Mouse (Mus musculus): ENCODE data around the gene Galnt18. TPM values are rescaled to one million over a fixed set of nuclear protein-coding genes. Genes with fewer than 3 reads are reported as not detected.

Gene Galnt18
- polyA plus RNA-seq, 1 experiment: 4.9 TPM

GRCm38 (mm10) chr7:111718900-111719299 lies 60.9 kb downstream of the Galnt18 start:
- TF ChIP-seq CTCF (IDR thresholded peaks at IDR 0.05; ENCODE audit: extremely low read depth, insufficient read depth, insufficient read length, insufficient replicate concordance) (no peak), POLR2A (IDR thresholded peaks at IDR 0.05; ENCODE audit: low read depth, low read length) (no peak)
- Histone ChIP-seq H3K27ac (ENCODE audit: insufficient read depth, low read length) (no peak overlapping the region), H3K27me3 (ENCODE audit: control insufficient read depth, insufficient read depth, low read length) (no peaks in the 10 kb centered on the region), H3K36me3 (ENCODE audit: control insufficient read depth, insufficient read depth, low read length) (no peaks in the 10 kb centered on the region), H3K4me1 (ENCODE audit: control insufficient read depth, insufficient read depth, insufficient read length) (no peaks in the 10 kb centered on the region), H3K4me3 (ENCODE audit: extremely low read depth, insufficient read depth, insufficient read length) (no peak overlapping the region)
- DNase-seq (ENCODE audit: low read depth in 1 of 2, low spot score in 2 of 2): no peak
- WGBS: 69% methylated on average over 4 of the region's 4 CpGs

DNA sequence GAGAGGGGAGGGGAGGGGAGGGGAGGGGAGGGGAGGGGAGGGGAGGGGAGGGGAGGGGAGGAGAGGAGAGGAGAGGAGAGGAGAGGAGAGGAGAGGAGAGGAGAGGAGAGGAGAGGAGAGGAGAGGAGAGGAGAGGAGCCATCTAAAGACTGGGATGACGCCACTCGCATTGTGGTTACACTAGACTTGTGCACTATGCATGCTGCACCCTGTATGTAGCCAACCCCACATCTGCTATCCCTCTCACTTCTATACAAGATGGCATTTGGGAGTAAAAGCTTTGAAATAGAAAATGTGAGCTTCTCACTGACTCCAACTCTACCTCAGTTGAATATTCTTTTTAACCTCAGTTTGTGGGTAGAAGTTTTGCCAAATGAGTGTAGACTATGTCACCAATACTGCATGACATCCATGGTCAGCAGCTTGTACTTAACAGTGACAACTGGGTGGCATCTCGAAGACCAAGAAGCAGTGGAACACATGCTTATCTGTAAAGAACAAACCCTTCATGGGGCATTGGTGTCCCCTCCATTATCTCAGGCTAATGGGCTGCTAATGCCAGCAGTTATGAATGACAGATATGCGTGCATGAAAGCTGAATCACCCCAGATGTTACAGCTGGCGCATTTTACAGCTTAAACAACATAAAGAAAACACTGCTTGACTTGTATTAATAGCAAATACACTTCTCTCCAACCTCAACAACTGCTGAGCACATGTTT lies 65.0 kb downstream of the Galnt18 start:
- Histone ChIP-seq H3K4me1 (ENCODE audit: control insufficient read depth, insufficient read depth, insufficient read length) (no peaks in the 10 kb centered on the region), H3K27me3 (ENCODE audit: control insufficient read depth, insufficient read depth, low read length) (no peaks in the 10 kb centered on the region), H3K27ac (ENCODE audit: insufficient read depth, low read length) (no peak overlapping the region), H3K36me3 (ENCODE audit: control insufficient read depth, insufficient read depth, low read length) (no peaks in the 10 kb centered on the region), H3K4me3 (ENCODE audit: extremely low read depth, insufficient read depth, insufficient read length) (no peak overlapping the region)
- TF ChIP-seq CTCF (IDR thresholded peaks at IDR 0.05; ENCODE audit: extremely low read depth, insufficient read depth, insufficient read length, insufficient replicate concordance): no peak
- no peak for TF ChIP-seq POLR2A (IDR thresholded peaks at IDR 0.05; ENCODE audit: low read depth, low read length)
- WGBS: 72% methylated on average over 5 of the region's 5 CpGs
- no peak for DNase-seq (ENCODE audit: low read depth in 1 of 2, low spot score in 2 of 2)

GRCm38 (mm10) chr7:111713828-111714600 lies 65.8 kb downstream of the Galnt18 start:
- DNase-seq (ENCODE audit: low read depth in 1 of 2, low spot score in 2 of 2): no peak
- Histone ChIP-seq H3K36me3 (ENCODE audit: control insufficient read depth, insufficient read depth, low read length) (no peaks in the 10 kb centered on the region), H3K4me3 (ENCODE audit: extremely low read depth, insufficient read depth, insufficient read length) (no peak overlapping the region), H3K27me3 (ENCODE audit: control insufficient read depth, insufficient read depth, low read length) (no peaks in the 10 kb centered on the region), H3K4me1 (ENCODE audit: control insufficient read depth, insufficient read depth, insufficient read length) (no peaks in the 10 kb centered on the region), H3K27ac (ENCODE audit: insufficient read depth, low read length) (no peak overlapping the region)
- WGBS: 76% methylated on average over 3 of the region's 3 CpGs
- TF ChIP-seq POLR2A (IDR thresholded peaks at IDR 0.05; ENCODE audit: low read depth, low read length): no peak
- no peak for TF ChIP-seq CTCF (IDR thresholded peaks at IDR 0.05; ENCODE audit: extremely low read depth, insufficient read depth, insufficient read length, insufficient replicate concordance)

DNA sequence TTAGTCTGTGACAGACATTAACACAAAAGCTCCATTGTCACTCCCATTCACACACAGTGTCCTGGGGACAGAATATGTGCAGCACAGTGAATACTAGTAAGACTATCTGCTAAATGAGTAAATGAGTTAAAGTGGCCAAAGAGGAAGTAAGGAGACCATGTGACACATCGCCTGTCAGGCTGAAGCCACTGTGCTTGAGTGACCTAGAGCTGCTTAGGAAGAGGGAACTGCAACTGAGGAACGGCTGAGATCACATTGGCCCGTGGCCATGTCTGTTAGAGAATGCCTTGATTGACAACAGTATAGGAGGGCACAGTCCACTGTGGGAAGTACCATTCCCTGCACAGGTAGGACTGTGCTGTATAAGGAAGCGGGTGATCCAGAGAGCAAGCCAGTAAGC lies 67.0 kb downstream of the Galnt18 start:
- no peaks in the 10 kb centered on the region for H3K36me3 ChIP-seq (ENCODE audit: control insufficient read depth, insufficient read depth, low read length)
- WGBS: 43% methylated on average over 4 of the region's 4 CpGs
- H3K27ac ChIP-seq (ENCODE audit: insufficient read depth, low read length): no peak overlapping the region
- H3K27me3 ChIP-seq (ENCODE audit: control insufficient read depth, insufficient read depth, low read length): no peaks in the 10 kb centered on the region
- no peak for DNase-seq (ENCODE audit: low read depth in 1 of 2, low spot score in 2 of 2)
- no peaks in the 10 kb centered on the region for H3K4me1 ChIP-seq (ENCODE audit: control insufficient read depth, insufficient read depth, insufficient read length)
- H3K4me3 ChIP-seq (ENCODE audit: extremely low read depth, insufficient read depth, insufficient read length): no peak overlapping the region
- TF ChIP-seq POLR2A (IDR thresholded peaks at IDR 0.05; ENCODE audit: low read depth, low read length) (no peak), CTCF (IDR thresholded peaks at IDR 0.05; ENCODE audit: extremely low read depth, insufficient read depth, insufficient read length, insufficient replicate concordance) (no peak)

GRCm38 (mm10) chr7:111711045-111711808 lies 68.5 kb downstream of the Galnt18 start:
- H3K4me1 ChIP-seq (ENCODE audit: control insufficient read depth, insufficient read depth, insufficient read length): no peaks in the 10 kb centered on the region
- no peaks in the 10 kb centered on the region for H3K27me3 ChIP-seq (ENCODE audit: control insufficient read depth, insufficient read depth, low read length)
- TF ChIP-seq POLR2A (IDR thresholded peaks at IDR 0.05; ENCODE audit: low read depth, low read length): no peak
- no peak for TF ChIP-seq CTCF (IDR thresholded peaks at IDR 0.05; ENCODE audit: extremely low read depth, insufficient read depth, insufficient read length, insufficient replicate concordance)
- H3K4me3 ChIP-seq (ENCODE audit: extremely low read depth, insufficient read depth, insufficient read length): no peak overlapping the region
- no peak overlapping the region for H3K27ac ChIP-seq (ENCODE audit: insufficient read depth, low read length)
- DNase-seq (ENCODE audit: low read depth in 1 of 2, low spot score in 2 of 2): no peak
- no peaks in the 10 kb centered on the region for H3K36me3 ChIP-seq (ENCODE audit: control insufficient read depth, insufficient read depth, low read length)
- WGBS: 91% methylated on average over 6 of the region's 6 CpGs

DNA sequence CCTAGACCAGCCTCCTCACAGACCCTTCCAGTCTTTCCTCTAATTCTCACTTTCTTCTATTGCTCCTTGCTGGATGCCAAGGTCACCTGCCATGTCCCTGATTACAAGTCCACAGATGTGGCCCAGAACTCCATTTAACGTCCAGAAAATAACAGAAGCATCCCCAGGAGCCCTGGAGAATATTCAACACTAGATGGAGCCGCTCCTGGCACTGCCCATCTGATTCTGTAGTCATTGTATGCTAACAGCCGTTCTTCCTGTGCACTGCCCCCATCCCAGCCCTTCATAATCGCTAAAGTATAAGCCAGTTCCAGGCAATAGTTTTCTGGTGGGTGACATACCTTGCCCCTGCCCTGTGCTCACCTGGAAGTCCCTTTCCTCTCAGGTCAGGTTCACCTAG lies 69.5 kb downstream of the Galnt18 start:
- Histone ChIP-seq H3K4me1 (ENCODE audit: control insufficient read depth, insufficient read depth, insufficient read length) (no peaks in the 10 kb centered on the region), H3K4me3 (ENCODE audit: extremely low read depth, insufficient read depth, insufficient read length) (no peak overlapping the region), H3K27me3 (ENCODE audit: control insufficient read depth, insufficient read depth, low read length) (no peaks in the 10 kb centered on the region), H3K27ac (ENCODE audit: insufficient read depth, low read length) (no peak overlapping the region), H3K36me3 (ENCODE audit: control insufficient read depth, insufficient read depth, low read length) (no peaks in the 10 kb centered on the region)
- no peak for TF ChIP-seq POLR2A (IDR thresholded peaks at IDR 0.05; ENCODE audit: low read depth, low read length)
- no peak for TF ChIP-seq CTCF (IDR thresholded peaks at IDR 0.05; ENCODE audit: extremely low read depth, insufficient read depth, insufficient read length, insufficient replicate concordance)
- DNase-seq (ENCODE audit: low read depth in 1 of 2, low spot score in 2 of 2): no peak
- 37% methylated on average over 4 of the region's 4 CpGs for WGBS

Measured in spleen, adult 2 months (tissue).